Comparison of ENCODE assay signal across 10 mouse cellular contexts in genomic region chr13:108341585-108341984, GRCm38 (mm10). TPM values are rescaled to one million over a fixed set of nuclear protein-coding genes. Genes with fewer than 3 reads are reported as not detected.
A peak's percentile ranks its signal among the peaks of the same experiment; 100 is the strongest.
DNase-seq lines count a peak whose midpoint lies in the region; ATAC-seq and TF ChIP-seq lines count a peak whose summit lies in the region.
"Had no signal": no experiment of that assay in that cellular context is flagged by ENCODE, and none has a peak within 500 bp of the region (broad histone marks: within the 10 kb centered on the region; RNA-seq: fewer than 3 reads in every experiment).

No protein-coding gene starts in this region.

- 79% methylated on average over 7 of the region's 7 CpGs for WGBS in kidney, adult 2 months

- ATAC-seq in CD4-positive, CD25-positive, alpha-beta regulatory T cell, adult 4 months = peak; percentile 60
- ATAC-seq in megakaryocyte-erythroid progenitor cell, adult 5-6 weeks (replicated peaks; ENCODE audit: low FRiP score, low TSS enrichment, poor library complexity, severe bottlenecking) = peak; percentile 96
- ATAC-seq: intestine, embryonic 15.5 days had no signal

- peaks cover 19% of the 10 kb centered on the region for H3K4me1 ChIP-seq in kidney, adult 2 months (ENCODE audit: control insufficient read depth, insufficient read depth, low read length)
- H3K4me1 ChIP-seq: intestine, embryonic 15.5 days had no signal

- H3K27me3 ChIP-seq in kidney, adult 2 months (replicated peaks; ENCODE audit: control insufficient read depth, insufficient read depth, low read length) = no peaks in the 10 kb centered on the region
- H3K27me3 ChIP-seq: intestine, embryonic 15.5 days; midbrain, embryonic 12.5 days had no signal

- no peak for TF ChIP-seq POLR2A in kidney, adult 2 months (IDR thresholded peaks at IDR 0.05; ENCODE audit: low read depth, low read length)

- no peak overlapping the region for H3K27ac ChIP-seq in kidney, adult 2 months (ENCODE audit: insufficient read depth, low read depth, low read length)
- H3K27ac ChIP-seq: intestine, embryonic 15.5 days; midbrain, embryonic 12.5 days had no signal

- 0 out of 2 replicates have a peak, but pooled peaks have one; percentile 26 for TF ChIP-seq CTCF in kidney, adult 2 months (conservative IDR thresholded peaks at IDR 0.05; ENCODE audit: insufficient read depth, insufficient read length, low read depth, low read length)

- no peaks in the 10 kb centered on the region for H3K36me3 ChIP-seq in kidney, adult 2 months (ENCODE audit: control insufficient read depth, insufficient read depth, low read length)
- H3K36me3 ChIP-seq: intestine, embryonic 15.5 days; midbrain, embryonic 12.5 days had no signal

- H3K4me3 ChIP-seq in kidney, adult 2 months (ENCODE audit: insufficient read depth, low read depth, low read length) = no peak overlapping the region
- H3K4me3 ChIP-seq: intestine, embryonic 15.5 days; midbrain, embryonic 12.5 days had no signal

- DNase-seq in kidney, adult 2 months = no peak
- no peak for DNase-seq in kidney, postnatal 25 days
- peak; percentile 62 for DNase-seq in R1 (ENCODE audit: low read depth, low spot score)
- no peak for DNase-seq in adrenal gland, adult 2 months
- DNase-seq in left cerebral cortex, adult 8-10 months (ENCODE audit: low spot score in 2 of 2) = no peak

RNA-seq across cellular contexts. Expression of gene Depdc1b, which starts 25.5 kb away (rescaled TPM):
- 10.9 and 11.2 TPM in 2 replicates for polyA plus RNA-seq in kidney, adult 2 months (2012; rRNA removed)
- 1 to 10 TPM in 1 of 2 experiments, under 1 TPM in 1; 0.86 to 2.3 TPM for polyA plus RNA-seq in CD4-positive, CD25-positive, alpha-beta regulatory T cell, adult 4 months (2017; shearing (Covaris generic))
- 3.9 and 12.0 TPM in 2 replicates for total RNA-seq in megakaryocyte-erythroid progenitor cell, adult 5-6 weeks (2014; fragmentation: Nextera tagmentation)
- total RNA-seq in megakaryocyte-erythroid progenitor cell, adult 5-6 weeks (2017) = 9.8 and 11.2 TPM in 2 replicates
- total RNA-seq in adrenal gland, adult 2 months (2021) = under 1 TPM; 0.46 to 0.83 TPM
- polyA plus RNA-seq in adrenal gland, adult 2 months (2012; rRNA removed) = 0.08 TPM in 1 of 2 replicates, not detected in the other
- total RNA-seq in left cerebral cortex, adult 8-10 months (2022) = under 1 TPM; 0.17 to 0.46 (median 0.33) TPM
- total RNA-seq: gastrocnemius, adult 18-20 months had no signal
